Mouse (Mus musculus) 416B (cell line): ENCODE results near the gene Noct.
A peak's percentile ranks its signal among the peaks of the same experiment; 100 is the strongest.
"Not testable (repeated sequence)": the region's sequence is repeated elsewhere in the genome, so short reads cannot be mapped to it uniquely, and the experiment has no call there.

Experiments used
- DNase-seq: peaks from one replicate; pipeline ENCODE4 v3.0.0; 2011; ENCODE audit warnings: low read depth

The Noct gene

GRCm38 (mm10) chr3:51206521-51206920 lies 17.7 kb upstream of the Noct start:
- no peak for DNase-seq

GRCm38 (mm10) chr3:51208633-51209032 lies 15.6 kb upstream of the Noct start:
- DNase-seq: no peak

- DNase-seq: peak; percentile 96
Observed at GRCm38 (mm10) chr3:51209503-51210314, 14.5 kb upstream of the Noct start.

- DNase-seq: no peak
Observed at GRCm38 (mm10) chr3:51210485-51210884, 13.8 kb upstream of the Noct start.

GRCm38 (mm10) chr3:51213111-51213510 lies 11.1 kb upstream of the Noct start:
- DNase-seq: no peak

- no peak for DNase-seq
Observed at GRCm38 (mm10) chr3:51215681-51216080, 8.6 kb upstream of the Noct start.

- DNase-seq: peak; percentile 38
Observed at GRCm38 (mm10) chr3:51216351-51216750, 7.9 kb upstream of the Noct start.

GRCm38 (mm10) chr3:51218385-51218784 lies 5.9 kb upstream of the Noct start:
- DNase-seq: not testable (repeated sequence)

GRCm38 (mm10) chr3:51219213-51219612 lies 5.0 kb upstream of the Noct start:
- DNase-seq: no peak

- DNase-seq: no peak
Observed at GRCm38 (mm10) chr3:51220846-51221245, 3.4 kb upstream of the Noct start.

GRCm38 (mm10) chr3:51221847-51222246 lies 2.4 kb upstream of the Noct start:
- no peak for DNase-seq

GRCm38 (mm10) chr3:51222302-51222701 lies 1.9 kb upstream of the Noct start:
- DNase-seq: peak; percentile 38

GRCm38 (mm10) chr3:51222834-51223460 lies 1.3 kb upstream of the Noct start:
- peak; percentile 95 for DNase-seq

- DNase-seq: no peak
Observed at GRCm38 (mm10) chr3:51223556-51223955, 691 bp upstream of the Noct start.

GRCm38 (mm10) chr3:51225226-51225750 lies 1.0 kb downstream of the Noct start:
- DNase-seq: peak; percentile 29

- no peak for DNase-seq
Observed at GRCm38 (mm10) chr3:51225979-51226378, 1.7 kb downstream of the Noct start.

GRCm38 (mm10) chr3:51226601-51227000 lies 2.4 kb downstream of the Noct start:
- DNase-seq: peak; percentile 55

GRCm38 (mm10) chr3:51228038-51228820 lies 4.0 kb downstream of the Noct start:
- DNase-seq: peak; percentile 62

- no peak for DNase-seq
Observed at GRCm38 (mm10) chr3:51228821-51229205, 4.6 kb downstream of the Noct start.

GRCm38 (mm10) chr3:51229226-51229625 lies 5.0 kb downstream of the Noct start:
- no peak for DNase-seq

GRCm38 (mm10) chr3:51230146-51230835 lies 6.0 kb downstream of the Noct start:
- no peak for DNase-seq

GRCm38 (mm10) chr3:51230886-51231285 lies 6.6 kb downstream of the Noct start:
- DNase-seq: no peak
